Mouse (Mus musculus) cerebellum, postnatal 10 days (tissue): ENCODE measurements around the gene Ercc6l2.
A peak's percentile ranks its signal among the peaks of the same experiment; 100 is the strongest.
"Not testable (repeated sequence)": the region's sequence is repeated elsewhere in the genome, so short reads cannot be mapped to it uniquely, and the experiment has no call there.

Experiments
- DNase-seq, 2 experiments: peaks; one replicate each; pipeline ENCODE4 v3.0.0; 2021; ENCODE audit warnings: mixed read lengths in 2 of 2

The Ercc6l2 gene

GRCm38 (mm10) chr13:63885532-63885949 lies 70.5 kb downstream of the Ercc6l2 start:
- DNase-seq, result no peak

- DNase-seq, result no peak
Observed at GRCm38 (mm10) chr13:63886429-63887052, 71.5 kb downstream of the Ercc6l2 start.

GRCm38 (mm10) chr13:63900679-63901302 lies 85.8 kb downstream of the Ercc6l2 start:
- DNase-seq, result peak in 1 of 2 experiments; percentile 39

GRCm38 (mm10) chr13:63901303-63901713 lies 86.3 kb downstream of the Ercc6l2 start:
- DNase-seq, result peak; percentile 78 to 83

GRCm38 (mm10) chr13:63901714-63902597 lies 86.9 kb downstream of the Ercc6l2 start:
- peak; percentile 72 to 75 for DNase-seq

- DNase-seq, result peak; percentile 39 to 60
Observed at GRCm38 (mm10) chr13:63906516-63906915, 91.5 kb downstream of the Ercc6l2 start.

GRCm38 (mm10) chr13:63907437-63907836 lies 92.4 kb downstream of the Ercc6l2 start:
- no peak for DNase-seq

- no peak for DNase-seq
Observed at GRCm38 (mm10) chr13:63910141-63910804, 95.2 kb downstream of the Ercc6l2 start.

- DNase-seq, result no peak
Observed at GRCm38 (mm10) chr13:63911617-63912016, 96.6 kb downstream of the Ercc6l2 start.

GRCm38 (mm10) chr13:63913136-63913535 lies 98.1 kb downstream of the Ercc6l2 start:
- DNase-seq, result no peak

- no peak for DNase-seq
Observed at GRCm38 (mm10) chr13:63915176-63915575, 100.1 kb downstream of the Ercc6l2 start.

GRCm38 (mm10) chr13:63915684-63916083 lies 100.6 kb downstream of the Ercc6l2 start:
- no peak for DNase-seq

- DNase-seq, result no peak
Observed at GRCm38 (mm10) chr13:63916568-63916967, 101.5 kb downstream of the Ercc6l2 start.

- DNase-seq, result peak; percentile 87 to 90
Observed at GRCm38 (mm10) chr13:63917198-63917767, 102.2 kb downstream of the Ercc6l2 start.

- peak; percentile 69 to 74 for DNase-seq
Observed at GRCm38 (mm10) chr13:63917776-63918621, 103.0 kb downstream of the Ercc6l2 start.

- peak; percentile 56 to 72 for DNase-seq
Observed at GRCm38 (mm10) chr13:63918733-63919422, 103.8 kb downstream of the Ercc6l2 start.

GRCm38 (mm10) chr13:63924036-63924435 lies 109.0 kb downstream of the Ercc6l2 start:
- not testable (repeated sequence) for DNase-seq

- no peak for DNase-seq
Observed at GRCm38 (mm10) chr13:63927326-63927725, 112.3 kb downstream of the Ercc6l2 start.

GRCm38 (mm10) chr13:63929351-63929750 lies 114.3 kb downstream of the Ercc6l2 start:
- DNase-seq, result peak; percentile 70 to 80

- DNase-seq, result peak; percentile 43 to 44
Observed at GRCm38 (mm10) chr13:63929917-63930515, 115.0 kb downstream of the Ercc6l2 start.
